Mouse (Mus musculus) hindbrain, postnatal 0 days (tissue): ENCODE measurements at regions not wholly inside any gene's neighbourhood (a gene's known extent, or its start where the extent isn't known, plus 50 kb on each side); places are given as distances from the start of the nearest gene placed in this dataset.

ENCODE experiments used
- ATAC-seq: fragments of 200-750 bp; cut with Nextera tagmentation; 2 replicates; pipeline ENCODE4 v1.8.0; 2017; ENCODE audit warnings: mild to moderate bottlenecking, moderate TSS enrichment, moderate library complexity
- DNase-seq: peaks from one replicate; pipeline ENCODE4 v3.0.0-alpha.2; 2015; ENCODE audit warnings: low spot score
- H3K27ac ChIP-seq: fragments of 300-500 bp; sonication (generic); 2 replicates; pipeline ENCODE4 v1.5.1; 2014; ENCODE audit warnings: mild to moderate bottlenecking
- H3K27me3 ChIP-seq: fragments of 300-500 bp; sonication (generic); 2 replicates; pipeline ENCODE4 v1.6.1; 2014; ENCODE audit warnings: low read length, mixed read lengths; ENCODE audit not compliant: insufficient read depth
- H3K36me3 ChIP-seq: fragments of 300-500 bp; sonication (generic); 2 replicates; pipeline ENCODE4 v1.6.1; 2014; ENCODE audit warnings: low read length, mixed read lengths; ENCODE audit not compliant: insufficient read depth
- H3K4me1 ChIP-seq: fragments of 300-500 bp; sonication (generic); 2 replicates; pipeline ENCODE4 v1.6.1; 2014; ENCODE audit warnings: antibody characterized with exemption, low read length, mixed read lengths; ENCODE audit not compliant: insufficient read depth
- H3K4me2 ChIP-seq: fragments of 300-500 bp; sonication (generic); 2 replicates; pipeline ENCODE4 v1.6.1; 2014; ENCODE audit warnings: low read depth, mild to moderate bottlenecking, low read length, moderate library complexity, mixed read lengths
- H3K4me3 ChIP-seq: fragments of 300-500 bp; sonication (generic); 2 replicates; pipeline ENCODE4 v1.5.1; 2014; ENCODE audit warnings: low read length
- H3K9ac ChIP-seq: fragments of 300-500 bp; sonication (generic); replicated peaks from 2 replicates; pipeline ENCODE4 v1.6.1; 2014; ENCODE audit warnings: mild to moderate bottlenecking, low read length, moderate library complexity, mixed read lengths
- H3K9me3 ChIP-seq: fragments of 300-500 bp; sonication (generic); 2 replicates; pipeline ENCODE4 v1.6.1; 2016; ENCODE audit warnings: low read length, mixed read lengths
- CTCF ChIP-seq: IDR thresholded peaks from 2 replicates; pipeline ENCODE4 v1.5.1; 2016; ENCODE audit warnings: antibody characterized with exemption, control low read depth, low read depth
- WGBS: fragments of 180-500 bp; shearing (Covaris S2); extraction: QIAGEN DNeasy Blood & Tissue Kit; methylation state at CpG from one replicate; pipeline ENCODE4 v1.1.7; 2014; 5-methylcytosine and 5-hydroxymethylcytosine counted together

DNA sequence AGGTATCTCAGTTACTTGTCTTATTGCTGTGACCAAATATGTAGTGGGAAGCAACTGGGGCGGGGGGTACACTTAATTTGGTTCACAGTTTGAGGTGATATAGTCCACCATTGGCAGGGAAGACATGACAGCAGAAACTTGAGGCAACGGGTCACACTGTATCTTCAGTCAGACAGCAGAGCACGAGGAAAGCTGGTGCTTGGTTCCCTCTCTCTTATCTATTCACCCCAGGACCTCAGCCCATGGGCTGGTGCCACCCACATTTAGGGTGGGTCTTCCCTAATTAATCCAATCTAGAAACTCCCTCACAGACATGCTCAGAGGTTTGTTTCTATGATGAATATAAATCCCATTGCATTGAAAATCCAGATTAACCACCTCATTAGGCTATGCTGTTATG is 56.5 kb downstream of the Otud1 start:
- no peak overlapping the region for H3K4me2 ChIP-seq
- WGBS, result 78% methylated on average over 3 of the region's 3 CpGs

DNA sequence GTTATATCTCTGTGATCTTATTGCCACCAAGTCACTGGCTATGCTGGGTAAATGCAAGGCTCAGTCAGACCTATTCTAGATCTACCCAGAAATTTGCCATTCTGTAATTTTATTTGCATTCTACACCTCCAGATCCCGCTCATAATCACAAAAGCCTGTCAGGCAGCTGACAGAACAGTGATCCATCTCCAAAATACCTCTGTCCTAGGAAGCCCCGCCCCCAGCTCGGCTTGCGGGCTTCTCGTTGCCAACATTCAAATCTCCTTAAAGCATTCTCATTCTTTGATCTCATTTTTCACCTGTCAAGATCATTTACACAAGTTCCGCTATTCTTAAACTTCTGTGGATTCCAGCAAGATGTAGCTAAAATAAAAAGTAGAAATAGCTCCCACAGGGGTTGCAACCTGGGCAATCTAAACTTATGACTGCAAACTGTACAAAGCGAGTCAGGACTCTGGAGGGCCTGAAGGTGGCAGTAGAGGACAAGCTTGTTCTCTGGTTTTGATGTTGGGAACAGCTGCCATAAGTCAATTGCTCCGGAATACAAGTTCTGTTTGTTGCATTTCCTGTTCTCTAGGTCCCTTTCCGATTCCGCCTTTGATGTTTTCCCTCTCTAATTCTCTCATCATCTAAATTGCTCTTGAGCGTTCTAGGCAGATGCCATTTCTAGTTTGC is 58.1 kb downstream of the Otud1 start:
- Histone ChIP-seq H3K4me2 (peak overlapping the region; percentile 51), H3K4me1 (no peaks in the 10 kb centered on the region), H3K27me3 (no peaks in the 10 kb centered on the region), H3K9me3 (no peaks in the 10 kb centered on the region), H3K9ac (no peak overlapping the region), H3K27ac (no peak overlapping the region), H3K4me3 (peak overlapping the region; percentile 21), H3K36me3 (no peaks in the 10 kb centered on the region)
- 24% methylated on average over 11 of the region's 11 CpGs for WGBS
- TF ChIP-seq CTCF, result peak; percentile 92
- ATAC-seq, result peak; percentile 84
- DNase-seq, result peak; percentile 90

More for the DNA sequence above, 56.5 kb downstream of the Otud1 start:
- Histone ChIP-seq H3K36me3 (no peaks in the 10 kb centered on the region), H3K4me1 (no peaks in the 10 kb centered on the region), H3K9me3 (no peaks in the 10 kb centered on the region), H3K27ac (no peak overlapping the region), H3K9ac (no peak overlapping the region), H3K27me3 (no peaks in the 10 kb centered on the region), H3K4me3 (no peak overlapping the region)
- TF ChIP-seq CTCF, result no peak
- ATAC-seq (no peak), DNase-seq (no peak)

DNA sequence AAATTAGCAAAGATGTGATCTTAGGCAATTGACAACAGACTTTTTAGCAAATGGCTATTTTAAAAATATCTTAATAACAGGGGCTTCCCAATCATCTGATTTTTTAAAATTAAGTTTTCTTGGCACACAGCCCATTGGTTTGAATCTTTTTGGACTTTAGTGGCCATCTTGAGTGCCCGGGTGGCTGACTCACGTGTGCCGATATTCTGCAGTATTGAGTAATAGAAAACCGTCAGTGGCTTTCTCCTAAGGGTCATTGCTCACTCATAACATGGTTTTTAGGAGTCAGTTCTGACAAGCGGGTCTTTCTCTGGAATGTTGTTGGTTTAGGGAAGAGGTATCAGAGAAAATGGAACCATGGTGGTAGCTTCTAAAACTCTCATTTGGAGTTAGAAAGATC is 58.8 kb downstream of the Otud1 start:
- no peak for TF ChIP-seq CTCF
- DNase-seq (no peak), ATAC-seq (no peak)
- H3K4me1 ChIP-seq, result no peaks in the 10 kb centered on the region
- H3K9me3 ChIP-seq, result no peaks in the 10 kb centered on the region
- no peaks in the 10 kb centered on the region for H3K36me3 ChIP-seq
- no peak overlapping the region for H3K4me3 ChIP-seq
- no peaks in the 10 kb centered on the region for H3K27me3 ChIP-seq
- no peak overlapping the region for H3K27ac ChIP-seq
- no peak overlapping the region for H3K9ac ChIP-seq
- no peak overlapping the region for H3K4me2 ChIP-seq
- WGBS, result 91% methylated on average over 5 of the region's 5 CpGs

DNA sequence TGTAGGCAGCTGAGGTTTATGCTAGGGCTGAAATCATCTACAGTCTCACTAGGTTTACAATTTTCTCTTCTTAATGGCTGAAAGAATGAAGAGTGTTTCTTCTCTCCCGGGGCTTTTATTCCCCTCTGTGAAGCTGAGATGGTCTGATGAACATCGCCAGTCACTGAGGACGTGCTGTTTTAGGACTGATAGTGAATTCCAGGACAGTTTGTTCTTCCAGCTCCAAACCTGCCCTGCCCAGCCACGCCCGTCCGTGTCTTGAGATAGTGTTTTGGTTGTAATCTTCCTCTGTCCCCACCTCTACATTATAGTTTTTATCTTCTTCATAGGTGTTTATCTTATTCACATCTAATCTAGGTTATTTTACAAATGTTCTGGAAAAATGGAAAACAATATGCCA is 68.5 kb downstream of the Otud1 start:
- H3K9me3 ChIP-seq, result no peaks in the 10 kb centered on the region
- 91% methylated on average over 6 of the region's 6 CpGs for WGBS
- no peak for DNase-seq

DNA sequence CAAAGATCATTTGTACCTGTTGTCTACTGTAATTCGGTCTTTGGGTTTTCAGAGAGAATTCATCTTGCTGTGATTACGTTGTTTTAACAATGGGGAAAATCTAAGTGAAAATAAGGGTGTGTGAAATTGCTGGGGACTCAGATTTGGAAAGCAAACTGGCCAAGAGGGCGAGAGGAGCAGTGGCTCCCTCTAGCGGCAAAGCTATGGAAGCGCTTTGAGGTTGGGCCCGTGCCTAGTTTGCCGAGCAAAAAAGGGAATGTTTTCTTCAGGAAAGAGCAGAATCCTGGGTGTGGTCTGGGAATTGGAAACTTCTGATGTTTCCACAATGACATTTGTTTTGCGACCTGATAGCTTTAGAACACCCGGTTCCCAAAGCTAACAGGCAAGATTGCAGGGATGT is 69.4 kb downstream of the Otud1 start:
- Histone ChIP-seq H3K9ac (no peak overlapping the region), H3K27ac (no peak overlapping the region), H3K4me3 (no peak overlapping the region), H3K4me1 (no peaks in the 10 kb centered on the region), H3K4me2 (no peak overlapping the region), H3K36me3 (no peaks in the 10 kb centered on the region), H3K27me3 (no peaks in the 10 kb centered on the region), H3K9me3 (no peaks in the 10 kb centered on the region)
- peak; percentile 18 for DNase-seq
- ATAC-seq, result no peak
- WGBS, result 11% methylated on average over 9 of the region's 9 CpGs
- peak; percentile 78 for TF ChIP-seq CTCF

More for the DNA sequence above, 68.5 kb downstream of the Otud1 start:
- no peak overlapping the region for H3K27ac ChIP-seq
- no peak for ATAC-seq
- H3K36me3 ChIP-seq, result no peaks in the 10 kb centered on the region
- H3K4me2 ChIP-seq, result no peak overlapping the region
- no peak for TF ChIP-seq CTCF
- no peak overlapping the region for H3K9ac ChIP-seq
- H3K4me3 ChIP-seq, result no peak overlapping the region
- H3K4me1 ChIP-seq, result no peaks in the 10 kb centered on the region
- no peaks in the 10 kb centered on the region for H3K27me3 ChIP-seq

DNA sequence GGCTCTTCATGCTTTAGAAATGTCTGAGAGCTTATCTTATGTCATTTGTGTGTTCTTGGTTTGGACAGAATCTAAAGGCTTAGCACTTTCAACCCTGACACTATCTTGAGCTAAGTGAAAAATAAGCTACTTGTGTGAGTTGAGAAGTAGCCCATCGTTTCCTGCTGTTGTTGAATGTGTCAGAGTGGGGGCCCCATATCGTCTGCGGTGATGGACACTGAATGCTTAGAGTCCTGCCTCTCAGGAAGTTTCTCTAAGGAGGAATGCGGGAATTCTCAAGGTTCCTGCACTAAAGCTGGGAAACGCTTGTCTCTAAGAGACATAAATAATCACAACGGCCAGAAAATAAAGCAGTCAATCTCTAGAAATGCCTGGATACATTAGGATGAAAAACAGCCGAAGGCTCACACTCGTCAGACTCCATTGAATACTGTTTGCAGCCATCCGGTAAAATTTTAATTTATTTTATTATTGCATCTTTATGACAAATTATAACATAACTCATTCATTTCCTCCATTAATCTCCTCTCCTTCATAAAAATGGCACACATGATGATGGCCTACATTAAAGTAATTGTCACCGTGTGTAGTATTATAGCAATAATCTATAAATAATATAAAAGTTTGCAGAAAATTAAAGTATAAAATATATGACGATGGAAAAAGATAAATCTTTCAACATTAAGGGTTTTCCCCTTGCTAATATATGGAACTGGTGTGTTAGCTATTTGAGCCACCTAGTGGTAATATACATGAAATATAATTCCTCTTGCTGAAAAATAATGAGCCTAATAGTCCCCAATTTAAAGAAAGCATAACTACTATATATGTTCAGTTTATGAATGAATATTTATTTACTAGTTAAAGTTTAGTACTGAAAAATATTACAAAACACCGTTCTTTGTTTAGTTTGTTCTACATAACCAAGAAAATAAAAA is 75.6 kb downstream of the Otud1 start:
- no peaks in the 10 kb centered on the region for H3K27me3 ChIP-seq
- H3K9ac ChIP-seq, result no peak overlapping the region
- H3K27ac ChIP-seq, result no peak overlapping the region
- DNase-seq (no peak), ATAC-seq (no peak)
- TF ChIP-seq CTCF, result peak; percentile 48
- no peaks in the 10 kb centered on the region for H3K36me3 ChIP-seq
- no peak overlapping the region for H3K4me2 ChIP-seq
- no peaks in the 10 kb centered on the region for H3K9me3 ChIP-seq
- WGBS, result 70% methylated on average over 12 of the region's 12 CpGs
- no peaks in the 10 kb centered on the region for H3K4me1 ChIP-seq
- H3K4me3 ChIP-seq, result no peak overlapping the region
